Mouse (Mus musculus): ENCODE data around the gene Mdga1.

DNA sequence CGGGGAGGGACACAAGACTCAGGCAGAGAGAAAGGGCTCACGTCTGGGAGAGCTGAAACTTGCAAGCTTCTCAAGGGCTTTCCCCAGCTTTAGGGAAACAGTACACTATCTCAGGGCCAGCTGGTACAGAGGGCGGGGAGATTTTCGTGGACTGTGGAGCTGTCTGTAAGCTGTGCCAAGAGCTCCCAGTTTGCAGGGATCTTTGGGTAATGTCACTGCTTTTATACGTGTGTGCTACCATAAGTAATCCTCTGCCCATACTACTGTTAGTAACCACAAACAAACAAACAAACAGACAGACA, 145.7 kb downstream of the Mdga1 start:
- TF ChIP-seq CTCF (IDR thresholded peaks at IDR 0.05; ENCODE audit: borderline replicate concordance, insufficient read depth, low read depth, low read length): no peak
- no peak for TF ChIP-seq POLR2A (IDR thresholded peaks at IDR 0.05; ENCODE audit: borderline replicate concordance, insufficient read depth, low read length)
